Mouse (Mus musculus) neural tube, embryonic 13.5 days (tissue): ENCODE results near the gene Tmc3. TPM values are rescaled to one million over a fixed set of nuclear protein-coding genes. Genes with fewer than 3 reads are reported as not detected.

Experiments used
- ATAC-seq: fragments of 200-750 bp; cut with Nextera tagmentation; 2 replicates; pipeline ENCODE4 v1.8.0; 2017; ENCODE audit warnings: low read depth, mild to moderate bottlenecking, moderate TSS enrichment, moderate library complexity
- H3K27ac ChIP-seq: fragments of 300-500 bp; sonication (generic); replicated peaks from 2 replicates; pipeline ENCODE4 v1.5.1; 2015; ENCODE audit warnings: moderate library complexity, mild to moderate bottlenecking, inconsistent platforms
- H3K27me3 ChIP-seq: fragments of 300-500 bp; sonication (generic); 2 replicates; pipeline ENCODE4 v1.6.1; 2015; ENCODE audit warnings: mild to moderate bottlenecking, inconsistent platforms
- H3K36me3 ChIP-seq: fragments of 300-500 bp; sonication (generic); 2 replicates; pipeline ENCODE4 v1.6.1; 2015; ENCODE audit warnings: mild to moderate bottlenecking, inconsistent platforms
- H3K4me1 ChIP-seq: fragments of 300-500 bp; sonication (generic); replicated peaks from 2 replicates; pipeline ENCODE4 v1.6.1; 2015; ENCODE audit warnings: inconsistent platforms
- H3K4me2 ChIP-seq: fragments of 300-500 bp; sonication (generic); 2 replicates; pipeline ENCODE4 v1.6.1; 2015; ENCODE audit warnings: inconsistent platforms, mild to moderate bottlenecking, moderate library complexity
- H3K4me3 ChIP-seq: fragments of 300-500 bp; sonication (generic); 2 replicates; pipeline ENCODE4 v1.5.1; 2015; ENCODE audit warnings: mild to moderate bottlenecking, inconsistent platforms
- H3K9ac ChIP-seq: fragments of 300-500 bp; sonication (generic); 2 replicates; pipeline ENCODE4 v1.6.1; 2015; ENCODE audit warnings: moderate library complexity, mild to moderate bottlenecking, inconsistent platforms
- H3K9me3 ChIP-seq: fragments of 300-500 bp; sonication (generic); 2 replicates; pipeline ENCODE4 v1.6.1; 2016; ENCODE audit warnings: inconsistent platforms
- WGBS: fragments of 180-500 bp; shearing (Covaris S2); methylation state at CpG from one replicate; pipeline ENCODE4 v1.1.7; 2015; 5-methylcytosine and 5-hydroxymethylcytosine counted together
- polyA plus RNA-seq: library from polyadenylated mRNA; unstranded; fragments of >200 nt; fragmentation: Nextera tagmentation; extraction: Ambion mirVana; gene quantifications from 2 replicates; pipeline ENCODE4 v1.2.1, GENCODE M21; 2015

Tmc3 gene
- 0.59 and 0.64 TPM in 2 replicates for polyA plus RNA-seq

DNA sequence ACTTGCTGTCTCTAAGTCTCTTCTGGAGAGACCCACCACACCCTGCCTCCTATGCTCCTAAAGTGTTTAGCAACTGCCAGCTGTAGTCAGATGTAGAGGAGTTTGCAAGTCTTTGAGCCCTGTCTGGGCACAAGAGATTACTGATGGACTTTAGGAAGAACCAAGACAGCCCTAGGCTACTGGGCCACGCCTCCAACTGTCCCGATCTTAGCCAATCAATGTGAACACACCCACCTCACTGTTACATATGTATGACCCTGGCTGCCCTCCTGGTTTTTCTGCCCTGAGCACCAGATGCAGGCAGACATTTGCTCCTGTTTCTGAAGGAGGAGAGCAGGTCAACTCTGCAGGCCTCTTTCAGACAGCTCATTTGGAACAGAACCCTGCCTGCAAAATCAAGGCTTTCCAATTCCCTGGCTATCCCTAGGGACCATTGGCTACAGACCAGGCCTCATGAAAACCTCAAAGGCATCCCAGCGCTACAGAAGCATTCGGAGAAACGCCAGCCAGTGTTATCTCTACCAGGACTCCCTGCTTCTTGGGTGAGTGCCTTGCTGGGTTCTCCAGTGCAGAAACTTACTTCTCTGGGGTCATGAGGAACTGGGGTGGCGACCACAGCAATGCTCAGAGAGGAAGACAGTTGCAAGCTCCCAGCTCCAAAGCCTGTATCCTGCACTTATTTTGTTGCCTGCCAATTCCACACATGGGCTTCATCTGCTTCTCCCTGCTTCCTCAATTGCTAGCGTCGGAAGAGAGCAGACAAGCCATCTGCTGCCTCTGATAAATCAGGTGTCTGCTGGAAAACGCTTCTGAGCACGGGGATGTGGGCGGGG lies at the start of gene Tmc3:
TSS of gene Tmc3 (plus strand) at position 289 of the 833 bp plus-strand sequence.
- H3K9me3 ChIP-seq: no peaks in the 10 kb centered on the region
- H3K36me3 ChIP-seq: no peaks in the 10 kb centered on the region
- no peaks in the 10 kb centered on the region for H3K27me3 ChIP-seq
- no peak for ATAC-seq
- H3K27ac ChIP-seq: no peak within 1 kb of the TSS
- peaks cover 10% of the 10 kb centered on the region for H3K4me1 ChIP-seq
- H3K4me2 ChIP-seq: no peak within 1 kb of the TSS
- WGBS: 49% methylated on average over 11 of the region's 11 CpGs
- no peak within 1 kb of the TSS for H3K4me3 ChIP-seq
- no peak within 1 kb of the TSS for H3K9ac ChIP-seq

DNA sequence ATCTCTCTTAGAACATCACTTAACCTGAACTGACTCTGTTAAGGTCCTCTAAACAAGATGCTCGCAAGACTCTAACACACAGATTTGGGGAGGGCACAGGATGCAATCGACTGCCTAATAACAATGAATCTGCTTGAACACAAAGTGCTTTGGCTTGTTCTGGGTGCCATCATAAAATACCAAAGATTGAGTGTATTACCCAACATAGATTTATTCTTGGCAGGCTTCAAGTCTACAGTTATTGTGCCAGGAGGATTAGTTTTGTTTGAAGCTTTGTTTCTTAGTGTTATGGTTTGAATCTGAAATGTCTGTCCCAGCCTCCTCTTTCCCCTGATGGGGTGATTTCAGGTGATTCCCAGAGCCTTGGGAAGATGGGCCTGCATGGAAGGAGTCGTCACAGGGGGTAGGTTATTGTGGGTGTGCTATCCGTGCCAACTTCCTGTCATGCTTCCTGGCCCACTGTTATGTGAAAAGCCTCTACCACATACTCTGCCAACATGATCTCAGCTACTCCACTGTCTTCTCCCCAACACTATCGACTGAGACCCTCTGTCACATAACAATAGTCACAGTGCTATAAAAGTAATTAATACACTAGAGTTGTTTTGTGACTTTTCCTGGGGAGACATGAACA lies 43.1 kb upstream of the Tmc3 start:
- no peaks in the 10 kb centered on the region for H3K36me3 ChIP-seq
- H3K9me3 ChIP-seq: no peaks in the 10 kb centered on the region
- ATAC-seq: no peak
- no peaks in the 10 kb centered on the region for H3K4me1 ChIP-seq
- no peak overlapping the region for H3K9ac ChIP-seq
- no peaks in the 10 kb centered on the region for H3K27me3 ChIP-seq
- no peak overlapping the region for H3K4me3 ChIP-seq
- H3K4me2 ChIP-seq: no peak overlapping the region
- 63% methylated on average over 5 of the region's 5 CpGs for WGBS
- no peak overlapping the region for H3K27ac ChIP-seq

DNA sequence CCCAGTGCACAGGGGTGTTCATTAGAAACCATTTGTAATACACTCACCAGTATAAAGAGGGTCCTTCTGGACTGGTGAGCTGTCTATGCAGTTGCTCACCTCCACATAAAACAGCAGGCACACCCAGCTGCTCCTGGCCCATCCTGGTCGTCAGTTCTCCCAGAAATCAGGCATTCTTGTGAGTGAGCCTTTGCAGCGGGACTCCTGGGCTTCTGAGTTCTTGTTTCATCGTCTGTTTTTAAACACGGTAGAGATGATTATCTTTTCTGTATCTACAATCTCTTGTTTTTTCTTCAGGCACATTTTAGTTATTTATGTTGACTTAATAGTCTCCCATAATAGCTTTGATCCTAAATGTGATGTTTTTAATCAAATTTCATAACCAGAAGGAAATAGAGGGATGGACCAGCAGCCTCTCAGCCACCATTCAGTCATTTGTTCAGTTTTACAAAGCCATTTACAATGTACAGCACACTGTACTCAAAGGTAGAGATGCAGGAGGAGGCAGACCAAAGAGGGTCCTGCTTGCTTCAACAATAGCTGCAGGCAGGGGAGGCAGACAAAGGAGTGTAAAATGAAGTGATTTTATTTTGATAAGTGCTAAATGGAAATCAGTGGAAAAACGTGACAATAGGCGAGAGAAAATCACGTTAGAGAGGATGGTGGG lies 35.9 kb upstream of the Tmc3 start:
- H3K9me3 ChIP-seq: no peaks in the 10 kb centered on the region
- peak overlapping the region; percentile 44 for H3K4me2 ChIP-seq
- H3K27me3 ChIP-seq: no peaks in the 10 kb centered on the region
- peak overlapping the region; percentile 63 for H3K9ac ChIP-seq
- H3K4me1 ChIP-seq: peaks cover 21% of the 10 kb centered on the region
- peak; percentile 69 for ATAC-seq
- H3K36me3 ChIP-seq: no peaks in the 10 kb centered on the region
- no peak overlapping the region; the same call in 1 of the 2 replicates for H3K4me3 ChIP-seq
- WGBS: 58% methylated on average over 7 of the region's 7 CpGs
- H3K27ac ChIP-seq: peak overlapping the region; percentile 89

DNA sequence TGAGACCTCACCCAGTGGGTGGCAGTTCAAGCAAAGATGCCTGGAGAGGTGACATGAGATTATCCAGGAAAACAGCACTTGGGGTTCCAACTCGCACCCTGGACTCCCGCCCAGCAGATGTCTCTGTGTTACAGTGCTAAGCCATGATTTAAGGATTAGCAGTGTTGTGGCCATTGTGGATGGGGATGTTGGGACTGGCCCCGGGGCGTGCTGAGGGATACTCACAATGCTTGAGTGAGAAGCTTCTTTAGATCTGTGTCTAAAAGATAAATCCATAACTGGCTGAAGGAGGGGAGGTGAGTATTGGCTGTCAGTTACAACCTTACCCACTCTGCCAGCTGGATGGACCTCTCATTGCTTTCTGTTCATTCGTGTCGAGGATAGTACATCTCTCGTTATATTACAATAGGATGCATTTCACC lies 35.4 kb upstream of the Tmc3 start:
- 60% methylated on average over 7 of the region's 7 CpGs for WGBS
- no peaks in the 10 kb centered on the region for H3K36me3 ChIP-seq
- peak overlapping the region; percentile 89 for H3K27ac ChIP-seq
- peaks cover 21% of the 10 kb centered on the region for H3K4me1 ChIP-seq
- H3K9ac ChIP-seq: peak overlapping the region; percentile 63
- ATAC-seq: peak; percentile 78
- no peaks in the 10 kb centered on the region for H3K27me3 ChIP-seq
- H3K4me2 ChIP-seq: peak overlapping the region; percentile 44
- no peak overlapping the region for H3K4me3 ChIP-seq
- no peaks in the 10 kb centered on the region for H3K9me3 ChIP-seq

DNA sequence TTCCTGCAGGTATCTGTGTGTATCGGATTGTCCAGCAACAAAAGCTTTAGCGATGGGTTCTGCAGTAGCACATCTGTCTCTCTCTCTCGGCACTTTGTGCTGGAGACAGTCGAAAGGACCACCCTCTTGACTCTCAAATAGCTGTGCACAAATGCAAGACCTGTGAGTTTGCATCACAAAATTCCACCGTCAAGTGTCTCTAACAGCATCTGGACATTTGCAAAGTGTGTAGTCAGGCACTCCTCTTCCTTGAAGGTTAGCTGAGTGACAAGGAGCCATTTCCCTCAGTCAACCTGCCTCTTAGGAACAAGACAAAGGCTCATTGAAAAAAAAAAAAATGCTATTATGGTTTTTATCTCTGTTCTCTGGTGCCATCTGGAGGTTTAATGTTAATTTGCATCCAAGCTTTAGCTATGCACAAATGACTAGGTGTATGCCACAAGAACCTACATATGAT lies 34.7 kb upstream of the Tmc3 start:
- Histone ChIP-seq H3K4me1 (peaks cover 21% of the 10 kb centered on the region), H3K27ac (peak overlapping the region; percentile 89), H3K36me3 (no peaks in the 10 kb centered on the region), H3K27me3 (no peaks in the 10 kb centered on the region), H3K9ac (peak overlapping the region; percentile 63), H3K4me2 (peak overlapping the region; percentile 44), H3K4me3 (no peak overlapping the region), H3K9me3 (no peaks in the 10 kb centered on the region)
- WGBS: 44% methylated on average over 5 of the region's 5 CpGs
- peak; percentile 80 for ATAC-seq

DNA sequence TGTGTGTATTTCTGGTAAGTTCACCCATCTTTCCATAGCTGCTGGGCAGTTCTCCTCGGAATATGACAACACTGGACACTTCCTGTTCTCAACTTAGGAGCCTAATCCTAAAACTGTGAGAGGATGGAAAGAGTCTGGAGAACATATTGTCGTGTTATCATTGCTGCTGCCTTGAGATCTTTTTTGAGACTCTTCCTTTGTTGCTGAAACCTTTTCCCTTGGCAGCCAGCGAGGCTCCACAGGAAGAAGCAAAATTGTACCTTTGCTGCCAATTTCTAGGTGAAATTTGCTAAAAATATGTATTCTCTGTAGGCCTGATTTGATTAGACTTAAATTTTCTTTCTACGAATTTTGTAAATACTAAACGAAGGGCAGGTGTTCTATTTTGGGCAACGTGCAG lies 30.2 kb upstream of the Tmc3 start:
- 82% methylated on average over 6 of the region's 6 CpGs for whole genome bisulfite sequencing
- H3K4me3 ChIP-seq: no peak overlapping the region
- H3K4me1 ChIP-seq: peaks cover 6% of the 10 kb centered on the region; the same call in 1 of the 2 replicates
- H3K36me3 ChIP-seq: no peaks in the 10 kb centered on the region
- ATAC-seq: no peak
- H3K27ac ChIP-seq: no peak overlapping the region
- H3K9me3 ChIP-seq: no peaks in the 10 kb centered on the region
- no peaks in the 10 kb centered on the region for H3K27me3 ChIP-seq
- H3K9ac ChIP-seq: no peak overlapping the region
- no peak overlapping the region for H3K4me2 ChIP-seq

DNA sequence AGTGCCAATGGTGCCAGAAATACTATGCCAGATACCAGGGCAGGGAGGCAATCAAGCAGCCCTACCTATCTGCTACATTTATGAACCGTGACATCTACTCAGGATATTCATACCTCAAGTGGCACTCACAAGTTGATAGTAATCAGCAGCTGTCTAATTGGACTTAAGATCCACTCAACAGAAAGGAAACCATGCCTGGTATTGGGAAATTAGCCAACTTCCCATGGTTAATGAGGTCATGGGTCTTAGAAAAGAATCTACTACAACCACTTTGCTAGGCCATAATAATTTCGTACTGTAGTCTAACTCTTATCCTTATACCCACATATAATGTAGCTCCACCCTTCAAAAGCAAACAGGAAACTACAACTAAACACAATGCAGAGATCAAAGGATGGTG lies 28.2 kb upstream of the Tmc3 start:
- H3K27me3 ChIP-seq: no peaks in the 10 kb centered on the region
- no peaks in the 10 kb centered on the region for H3K36me3 ChIP-seq
- 80% methylated on average over 2 of the region's 2 CpGs for WGBS
- no peaks in the 10 kb centered on the region for H3K4me1 ChIP-seq
- no peaks in the 10 kb centered on the region for H3K9me3 ChIP-seq
- no peak overlapping the region for H3K27ac ChIP-seq
- no peak overlapping the region for H3K4me2 ChIP-seq
- no peak overlapping the region for H3K9ac ChIP-seq
- no peak overlapping the region for H3K4me3 ChIP-seq
- ATAC-seq: no peak

DNA sequence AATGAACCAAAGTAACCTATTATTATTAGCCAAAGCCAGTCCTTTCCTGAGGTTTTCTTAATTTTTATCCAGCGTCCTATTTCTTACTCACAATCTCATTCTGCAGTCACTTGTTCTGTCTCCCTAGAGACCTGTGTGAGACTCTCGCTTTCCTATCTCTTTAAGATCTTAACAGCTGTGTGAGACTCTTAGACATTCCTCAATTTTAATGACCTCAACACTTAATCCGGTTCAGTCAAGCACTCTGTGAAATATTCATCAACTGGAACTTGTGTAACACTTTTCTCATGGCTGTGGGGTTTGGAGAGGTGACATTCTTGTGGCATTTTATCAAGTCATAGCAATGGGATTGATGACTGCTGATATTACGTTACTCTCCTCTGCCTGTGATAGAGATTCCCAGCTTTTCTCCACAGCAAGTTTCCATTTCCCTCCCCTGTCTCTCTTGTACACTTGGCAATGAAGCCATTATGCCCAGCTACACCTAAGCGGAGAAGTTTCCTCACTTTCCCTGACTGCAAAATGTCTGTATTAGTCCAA lies 25.9 kb upstream of the Tmc3 start:
- Histone ChIP-seq H3K27ac (no peak overlapping the region), H3K4me2 (no peak overlapping the region), H3K27me3 (no peaks in the 10 kb centered on the region), H3K4me1 (no peaks in the 10 kb centered on the region), H3K9me3 (no peaks in the 10 kb centered on the region), H3K36me3 (no peaks in the 10 kb centered on the region), H3K4me3 (no peak overlapping the region), H3K9ac (no peak overlapping the region)
- WGBS: 69% methylated on average over 5 of the region's 5 CpGs
- ATAC-seq: no peak

DNA sequence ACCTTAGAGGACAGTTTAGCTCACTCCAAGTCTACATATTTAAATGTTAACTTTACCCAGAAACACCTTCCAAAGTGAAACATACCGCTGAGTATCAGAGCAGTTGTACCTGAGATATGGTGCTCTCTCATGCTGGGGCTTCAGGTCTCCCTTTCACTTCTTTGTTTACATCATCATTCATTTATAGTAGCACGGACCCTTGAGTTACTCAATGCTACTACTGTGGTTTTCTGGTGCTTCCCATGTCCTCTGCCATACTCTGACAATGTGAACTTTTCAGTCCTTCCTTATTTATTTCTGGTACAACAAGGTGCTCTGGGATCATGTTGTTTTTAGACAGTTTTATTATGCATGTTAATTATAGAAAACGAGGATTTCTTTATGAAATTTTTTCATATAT lies 25.2 kb upstream of the Tmc3 start:
- 86% methylated on average over 3 of the region's 3 CpGs for WGBS
- H3K4me1 ChIP-seq: no peaks in the 10 kb centered on the region
- H3K4me3 ChIP-seq: no peak overlapping the region
- ATAC-seq: no peak
- H3K36me3 ChIP-seq: no peaks in the 10 kb centered on the region
- H3K9me3 ChIP-seq: no peaks in the 10 kb centered on the region
- no peak overlapping the region for H3K9ac ChIP-seq
- H3K27me3 ChIP-seq: no peaks in the 10 kb centered on the region
- H3K4me2 ChIP-seq: no peak overlapping the region
- no peak overlapping the region for H3K27ac ChIP-seq

DNA sequence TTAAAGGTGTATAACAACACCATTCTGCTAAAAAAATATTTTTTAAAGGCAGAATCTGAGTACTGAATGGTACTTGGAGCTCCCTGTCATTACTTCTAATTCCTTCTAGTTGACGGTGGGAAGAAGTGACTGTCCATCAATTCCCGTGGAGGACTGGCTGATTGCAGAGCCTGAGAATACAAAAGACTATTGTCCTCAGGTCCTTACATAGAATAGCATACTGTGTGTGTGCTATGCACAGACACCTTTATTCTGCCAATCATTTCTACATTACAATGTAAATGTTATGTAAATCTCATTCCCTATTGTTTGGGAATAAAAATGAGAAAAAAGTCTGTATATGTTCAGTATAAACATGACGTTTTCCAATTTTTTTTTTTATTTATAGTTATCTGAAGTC lies 22.9 kb upstream of the Tmc3 start:
- Histone ChIP-seq H3K4me2 (no peak overlapping the region), H3K4me1 (no peaks in the 10 kb centered on the region), H3K9me3 (no peaks in the 10 kb centered on the region), H3K27me3 (no peaks in the 10 kb centered on the region), H3K4me3 (no peak overlapping the region), H3K9ac (no peak overlapping the region), H3K36me3 (no peaks in the 10 kb centered on the region), H3K27ac (no peak overlapping the region)
- WGBS: 33% methylated on average over 3 of the region's 3 CpGs
- no peak for ATAC-seq

DNA sequence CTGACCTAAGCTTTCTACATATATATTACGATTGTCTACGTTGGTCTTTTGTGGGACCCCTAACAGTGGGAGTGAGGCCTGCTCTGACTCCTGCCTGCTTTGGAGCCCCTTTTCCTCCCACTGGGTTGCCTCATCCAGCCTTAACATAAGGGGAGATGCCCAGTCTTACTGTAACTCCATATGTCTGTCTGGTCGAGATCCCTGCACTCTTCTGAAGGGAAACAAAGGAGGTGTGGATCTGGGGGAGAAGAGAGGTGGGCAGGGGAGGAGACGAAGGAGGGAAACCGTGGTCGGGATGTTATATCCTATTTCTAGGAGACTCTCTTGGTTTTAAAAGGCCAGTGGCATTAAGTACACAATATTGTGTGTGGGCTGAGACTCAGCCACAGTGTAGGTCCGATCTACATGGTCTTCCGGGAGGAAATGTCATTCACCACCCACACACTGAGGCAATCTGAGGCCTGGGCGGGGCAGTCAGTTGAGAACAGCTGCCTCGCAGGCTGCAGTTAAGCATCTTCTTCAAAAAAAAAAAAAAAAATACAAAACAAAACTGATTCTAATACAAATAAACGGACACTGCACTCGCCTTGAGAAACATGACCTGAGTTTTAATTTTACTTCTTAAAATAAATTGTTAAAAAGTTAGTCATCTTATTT lies 20.0 kb upstream of the Tmc3 start:
- no peak for ATAC-seq
- Histone ChIP-seq H3K4me2 (no peak overlapping the region), H3K9ac (no peak overlapping the region), H3K4me3 (no peak overlapping the region), H3K27me3 (no peaks in the 10 kb centered on the region), H3K9me3 (no peaks in the 10 kb centered on the region), H3K36me3 (no peaks in the 10 kb centered on the region), H3K4me1 (no peaks in the 10 kb centered on the region), H3K27ac (no peak overlapping the region)
- WGBS: 74% methylated on average over 12 of the region's 12 CpGs
